Mouse (Mus musculus): ENCODE results near the gene Cryba4.

The Cryba4 gene

GRCm38 (mm10) chr5:112252400-112252799 lies at the start of gene Cryba4:
Gene Cryba4, minus strand, starts transcription at chr5:112252518.
- DNase-seq: no peak

GRCm38 (mm10) chr5:112301694-112302093 lies 49.4 kb upstream of the Cryba4 start:
- DNase-seq: no peak

GRCm38 (mm10) chr5:112300721-112301308 lies 48.5 kb upstream of the Cryba4 start:
- DNase-seq: no peak

GRCm38 (mm10) chr5:112300112-112300511 lies 47.8 kb upstream of the Cryba4 start:
- DNase-seq: no peak

GRCm38 (mm10) chr5:112299399-112299798 lies 47.1 kb upstream of the Cryba4 start:
- DNase-seq: no peak

GRCm38 (mm10) chr5:112298226-112298988 lies 46.1 kb upstream of the Cryba4 start:
- peak; percentile 65 for DNase-seq

GRCm38 (mm10) chr5:112297257-112297656 lies 44.9 kb upstream of the Cryba4 start:
- no peak for DNase-seq

- DNase-seq: no peak
Observed at GRCm38 (mm10) chr5:112296404-112297181, 44.3 kb upstream of the Cryba4 start.

- DNase-seq: no peak
Observed at GRCm38 (mm10) chr5:112295564-112295963, 43.2 kb upstream of the Cryba4 start.

GRCm38 (mm10) chr5:112295162-112295561 lies 42.8 kb upstream of the Cryba4 start:
- no peak for DNase-seq

GRCm38 (mm10) chr5:112294696-112295095 lies 42.4 kb upstream of the Cryba4 start:
- DNase-seq: no peak

GRCm38 (mm10) chr5:112293800-112294199 lies 41.5 kb upstream of the Cryba4 start:
- DNase-seq: no peak

GRCm38 (mm10) chr5:112292343-112292980 lies 40.1 kb upstream of the Cryba4 start:
- DNase-seq: no peak

GRCm38 (mm10) chr5:112291866-112292265 lies 39.5 kb upstream of the Cryba4 start:
- no peak for DNase-seq

- DNase-seq: no peak
Observed at GRCm38 (mm10) chr5:112290536-112290880, 38.2 kb upstream of the Cryba4 start.

- DNase-seq: no peak
Observed at GRCm38 (mm10) chr5:112289819-112290535, 37.7 kb upstream of the Cryba4 start.

GRCm38 (mm10) chr5:112289236-112289635 lies 36.9 kb upstream of the Cryba4 start:
- no peak for DNase-seq

GRCm38 (mm10) chr5:112288193-112289141 lies 36.1 kb upstream of the Cryba4 start:
- DNase-seq: no peak

GRCm38 (mm10) chr5:112287652-112288051 lies 35.3 kb upstream of the Cryba4 start:
- DNase-seq: no peak

- no peak for DNase-seq
Observed at GRCm38 (mm10) chr5:112286984-112287641, 34.8 kb upstream of the Cryba4 start.

GRCm38 (mm10) chr5:112286608-112286983 lies 34.3 kb upstream of the Cryba4 start:
- no peak for DNase-seq
